Mouse (Mus musculus) G1E (cell line): ENCODE measurements at regions not wholly inside any gene's neighbourhood (a gene's known extent, or its start where the extent isn't known, plus 50 kb on each side); places are given as distances from the start of the nearest gene placed in this dataset.

ENCODE experiments used
- CTCF ChIP-seq: IDR thresholded peaks from 2 replicates; pipeline ENCODE4 v1.5.1; 2012; ENCODE audit warnings: low read depth, low read length, inconsistent platforms, mixed read lengths
- GATA1 ChIP-seq: IDR thresholded peaks from 2 replicates; pipeline ENCODE4 v1.6.1; 2012; ENCODE audit warnings: borderline replicate concordance, low read length, inconsistent platforms, mixed read lengths
- GATA2 ChIP-seq: IDR thresholded peaks from 2 replicates; pipeline ENCODE4 v1.6.1; 2012; ENCODE audit warnings: low read depth, low read length, inconsistent platforms, borderline replicate concordance
- POLR2AphosphoS5 ChIP-seq: IDR thresholded peaks from 2 replicates; pipeline ENCODE4 v1.6.1; 2012; ENCODE audit warnings: low read depth, low read length, inconsistent platforms; ENCODE audit not compliant: insufficient replicate concordance
- TAL1 ChIP-seq: conservative IDR thresholded peaks from 2 replicates; pipeline ENCODE4 v1.6.1; 2012; ENCODE audit warnings: low read depth, low read length, inconsistent platforms, mixed read lengths

DNA sequence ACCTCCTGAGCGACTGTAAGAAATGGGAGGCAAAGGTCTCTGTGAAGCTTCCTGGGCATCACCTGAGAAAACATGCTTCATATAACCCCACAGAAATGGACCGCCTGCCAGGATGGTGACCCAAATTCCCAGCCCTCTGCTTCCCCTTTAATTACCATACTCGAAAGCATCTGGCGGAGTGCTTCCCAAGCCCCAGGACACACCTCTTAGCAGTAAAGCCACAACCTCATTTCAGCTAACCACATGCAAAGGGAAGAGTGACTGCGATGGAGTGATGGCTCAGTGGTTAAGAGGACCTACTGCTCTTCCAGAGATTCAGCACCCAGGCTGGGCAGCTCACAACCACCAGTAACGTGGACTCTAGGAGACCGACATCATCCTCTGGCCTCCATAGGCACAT is 127.2 kb downstream of the Sox4 start:
- no peak for TF ChIP-seq CTCF
- no peak for TF ChIP-seq POLR2AphosphoS5
- no peak for TF ChIP-seq GATA1
- TF ChIP-seq TAL1 = no peak
- TF ChIP-seq GATA2 = no peak
